ENCODE assay signal across 10 mouse cellular contexts in the genomic region with DNA sequence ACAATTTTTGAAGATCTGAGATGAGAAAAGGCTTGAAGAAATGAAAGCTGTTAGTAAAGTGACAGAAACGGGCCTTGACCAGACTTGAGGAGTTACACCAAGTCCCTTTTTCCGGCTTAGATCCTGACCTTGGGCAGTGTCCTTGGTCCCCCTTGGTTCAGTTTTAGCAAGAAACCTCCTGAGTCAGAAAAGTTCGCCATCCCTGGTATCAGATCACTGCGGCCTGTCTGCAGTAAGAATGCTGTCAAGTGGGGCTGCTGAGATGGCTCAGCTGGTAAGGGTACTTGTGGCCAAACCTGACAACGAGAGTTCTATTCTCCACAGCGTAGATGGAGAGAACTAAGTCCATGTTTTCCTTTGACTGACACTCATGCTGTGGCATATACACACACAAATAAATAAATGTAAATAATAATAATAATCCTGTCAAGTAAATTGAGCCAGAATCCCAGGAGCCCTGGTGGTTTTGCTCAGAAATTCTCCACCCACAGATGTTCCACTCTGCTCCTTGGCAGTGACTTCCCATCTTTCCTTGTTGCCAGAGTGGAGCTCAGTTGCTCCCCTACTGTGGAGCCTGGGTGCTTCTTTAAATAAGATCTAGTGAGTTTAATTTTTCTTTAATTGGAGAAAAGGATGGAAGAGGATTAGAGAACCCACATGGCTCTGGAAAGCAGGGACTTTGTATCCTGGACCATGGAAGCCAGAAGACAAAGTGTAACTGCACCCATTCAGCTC. TPM values are rescaled to one million over a fixed set of nuclear protein-coding genes. Genes with fewer than 3 reads are reported as not detected.
DNase-seq lines count a peak whose midpoint lies in the region; ATAC-seq and TF ChIP-seq lines count a peak whose summit lies in the region.
"Had no signal": no experiment of that assay in that cellular context is flagged by ENCODE, and none has a peak within 500 bp of the region (broad histone marks: within the 10 kb centered on the region; RNA-seq: fewer than 3 reads in every experiment).

No protein-coding gene starts in this region.

- peaks cover 22% of the 10 kb centered on the region for H3K4me1 ChIP-seq in neural tube, embryonic 11.5 days (ENCODE audit: control insufficient read depth, insufficient read depth, low read length)
- H3K4me1 ChIP-seq in liver, embryonic 12.5 days = peaks cover 37% of the 10 kb centered on the region
- peaks cover 24% of the 10 kb centered on the region for H3K4me1 ChIP-seq in stomach, embryonic 16.5 days (ENCODE audit: control insufficient read depth, insufficient read depth, low read length)
- H3K4me1 ChIP-seq in kidney, adult 2 months (ENCODE audit: control insufficient read depth, insufficient read depth, low read length) = 0 out of 2 replicates have a peak, but pooled peaks cover 7% of the 10 kb centered on the region

- no peak for TF ChIP-seq POLR2A in kidney, adult 2 months (IDR thresholded peaks at IDR 0.05; ENCODE audit: low read depth, low read length)

- no peak for TF ChIP-seq CTCF in kidney, adult 2 months (conservative IDR thresholded peaks at IDR 0.05; ENCODE audit: insufficient read depth, insufficient read length, low read depth, low read length)

- no peaks in the 10 kb centered on the region for H3K36me3 ChIP-seq in neural tube, embryonic 11.5 days (ENCODE audit: control insufficient read depth, insufficient read depth, low read length)
- H3K36me3 ChIP-seq in liver, embryonic 12.5 days = no peaks in the 10 kb centered on the region
- H3K36me3 ChIP-seq in stomach, embryonic 16.5 days (ENCODE audit: control insufficient read depth, insufficient read depth, low read length) = no peaks in the 10 kb centered on the region
- no peaks in the 10 kb centered on the region for H3K36me3 ChIP-seq in kidney, adult 2 months (ENCODE audit: control insufficient read depth, insufficient read depth, low read length)

- 77% methylated on average over 6 of the region's 6 CpGs for WGBS in neural tube, embryonic 11.5 days
- WGBS in liver, embryonic 12.5 days (ENCODE audit: insufficient replicate concordance) = 66% methylated on average over 6 of the region's 6 CpGs
- WGBS in stomach, embryonic 16.5 days = 66% methylated on average over 6 of the region's 6 CpGs
- WGBS in kidney, adult 2 months = 79% methylated on average over 6 of the region's 6 CpGs

- H3K9ac ChIP-seq in neural tube, embryonic 11.5 days (ENCODE audit: low read length) = peak overlapping the region; percentile 86; the same call in 1 of the 2 replicates
- no peak overlapping the region for H3K9ac ChIP-seq in liver, embryonic 12.5 days
- H3K9ac ChIP-seq in stomach, embryonic 16.5 days (ENCODE audit: low read length) = no peak overlapping the region; the same call in 1 of the 2 replicates

- H3K4me3 ChIP-seq in neural tube, embryonic 11.5 days (ENCODE audit: low read depth, low read length) = peak overlapping the region; percentile 81; the same call in 1 of the 2 replicates
- H3K4me3 ChIP-seq in liver, embryonic 12.5 days = no peak overlapping the region; the same call in 1 of the 2 replicates
- H3K4me3 ChIP-seq in stomach, embryonic 16.5 days (replicated peaks; ENCODE audit: low read length) = no peak overlapping the region
- H3K4me3 ChIP-seq in kidney, adult 2 months (ENCODE audit: insufficient read depth, low read depth, low read length) = no peak overlapping the region

- DNase-seq in adrenal gland, adult (ENCODE audit: inconsistent age in 2 of 2, low spot score in 1 of 2) = peak; percentile 61 to 77
- DNase-seq in adrenal gland, postnatal 10 days = no peak
- no peak for DNase-seq in neural tube, embryonic 11.5 days (ENCODE audit: low spot score)
- no peak for DNase-seq in neural tube, embryonic 10.5 days (ENCODE audit: extremely low spot score, low spot score)
- no peak for DNase-seq in kidney, adult 2 months

- no peak overlapping the region for H3K27ac ChIP-seq in neural tube, embryonic 11.5 days (ENCODE audit: low read depth, low read length)
- no peak overlapping the region for H3K27ac ChIP-seq in liver, embryonic 12.5 days
- no peak overlapping the region for H3K27ac ChIP-seq in stomach, embryonic 16.5 days (ENCODE audit: low read length)
- H3K27ac ChIP-seq in kidney, adult 2 months (ENCODE audit: insufficient read depth, low read depth, low read length) = no peak overlapping the region

- H3K4me2 ChIP-seq in neural tube, embryonic 11.5 days (ENCODE audit: low read depth) = peak overlapping the region; percentile 91
- peak overlapping the region; percentile 100 for H3K4me2 ChIP-seq in liver, embryonic 12.5 days
- H3K4me2 ChIP-seq in stomach, embryonic 16.5 days (ENCODE audit: low read depth, low read length) = peak overlapping the region; percentile 97

- no peaks in the 10 kb centered on the region for H3K27me3 ChIP-seq in neural tube, embryonic 11.5 days (ENCODE audit: control insufficient read depth, insufficient read depth, low read length)
- peaks cover 25% of the 10 kb centered on the region for H3K27me3 ChIP-seq in liver, embryonic 12.5 days (replicated peaks)
- H3K27me3 ChIP-seq in stomach, embryonic 16.5 days (ENCODE audit: control insufficient read depth, insufficient read depth, low read length) = no peaks in the 10 kb centered on the region
- no peaks in the 10 kb centered on the region for H3K27me3 ChIP-seq in kidney, adult 2 months (replicated peaks; ENCODE audit: control insufficient read depth, insufficient read depth, low read length)

- H3K9me3 ChIP-seq in neural tube, embryonic 11.5 days (ENCODE audit: control insufficient read depth, low read length) = no peaks in the 10 kb centered on the region
- H3K9me3 ChIP-seq in liver, embryonic 12.5 days (replicated peaks) = no peaks in the 10 kb centered on the region
- no peaks in the 10 kb centered on the region for H3K9me3 ChIP-seq in stomach, embryonic 16.5 days (replicated peaks; ENCODE audit: control insufficient read depth, low read length)
- H3K9me3 ChIP-seq: megakaryocyte, embryonic 14.5 days had no signal

- ATAC-seq in neural tube, embryonic 11.5 days (ENCODE audit: insufficient read depth, low FRiP score, low TSS enrichment) = no peak
- no peak for ATAC-seq in liver, embryonic 12.5 days
- no peak for ATAC-seq in stomach, embryonic 16.5 days (ENCODE audit: insufficient read depth, low FRiP score)
- no peak for ATAC-seq in erythroblast, adult 5-6 weeks (replicated peaks; ENCODE audit: low FRiP score, poor library complexity, severe bottlenecking)

RNA-seq across cellular contexts. Expression of a gene that starts 1.3 kb away (rescaled TPM):
- total RNA-seq in adrenal gland, postnatal 10 days (2021) = 10 to 100 TPM; 98.3 to 99.2 TPM
- polyA plus RNA-seq in neural tube, embryonic 11.5 days (2014; fragmentation: Nextera tagmentation; extraction: Ambion mirVana) = 20.3 and 26.1 TPM in 2 replicates
- 3.7 and 4.3 TPM in 2 replicates for polyA plus RNA-seq in liver, embryonic 12.5 days (2016; fragmentation: Nextera tagmentation; extraction: Ambion mirVana)
- 21.9 and 22.6 TPM in 2 replicates for polyA plus RNA-seq in stomach, embryonic 16.5 days (2015; fragmentation: Nextera tagmentation; extraction: Ambion mirVana)
- 1.2 and 3.3 TPM in 2 replicates for total RNA-seq in erythroblast, adult 5-6 weeks (2015; ENCODE audit: low replicate concordance)
- 5.3 TPM in 2 replicates for total RNA-seq in erythroblast, adult 5-6 weeks (2017; ENCODE audit: low replicate concordance)
- polyA plus RNA-seq in kidney, adult 2 months (2012; rRNA removed) = 27.6 and 29.0 TPM in 2 replicates

RNA-seq across cellular contexts. Expression of a gene that starts 37.4 kb away (rescaled TPM):
- total RNA-seq in adrenal gland, postnatal 10 days (2021) = 1 to 10 TPM; 6.4 to 9.2 TPM
- 44.8 and 46.0 TPM in 2 replicates for polyA plus RNA-seq in neural tube, embryonic 11.5 days (2014; fragmentation: Nextera tagmentation; extraction: Ambion mirVana)
- 9.2 and 11.7 TPM in 2 replicates for polyA plus RNA-seq in liver, embryonic 12.5 days (2016; fragmentation: Nextera tagmentation; extraction: Ambion mirVana)
- polyA plus RNA-seq in stomach, embryonic 16.5 days (2015; fragmentation: Nextera tagmentation; extraction: Ambion mirVana) = 19.8 and 22.9 TPM in 2 replicates
- total RNA-seq in erythroblast, adult 5-6 weeks (2015; ENCODE audit: low replicate concordance) = 0.84 and 2.1 TPM in 2 replicates
- 2.0 and 2.2 TPM in 2 replicates for total RNA-seq in erythroblast, adult 5-6 weeks (2017; ENCODE audit: low replicate concordance)
- 0.49 and 0.74 TPM in 2 replicates for polyA plus RNA-seq in kidney, adult 2 months (2012; rRNA removed)

RNA-seq across cellular contexts. Expression of a gene that starts 37.5 kb away (rescaled TPM):
- 1 to 10 TPM; 4.6 to 5.1 TPM for total RNA-seq in adrenal gland, postnatal 10 days (2021)
- 11.6 and 11.7 TPM in 2 replicates for polyA plus RNA-seq in neural tube, embryonic 11.5 days (2014; fragmentation: Nextera tagmentation; extraction: Ambion mirVana)
- polyA plus RNA-seq in liver, embryonic 12.5 days (2016; fragmentation: Nextera tagmentation; extraction: Ambion mirVana) = 11.5 and 12.3 TPM in 2 replicates
- polyA plus RNA-seq in stomach, embryonic 16.5 days (2015; fragmentation: Nextera tagmentation; extraction: Ambion mirVana) = 8.4 and 9.6 TPM in 2 replicates
- 4.4 and 4.6 TPM in 2 replicates for total RNA-seq in erythroblast, adult 5-6 weeks (2015; ENCODE audit: low replicate concordance)
- 5.5 and 10.3 TPM in 2 replicates for total RNA-seq in erythroblast, adult 5-6 weeks (2017; ENCODE audit: low replicate concordance)
- polyA plus RNA-seq in kidney, adult 2 months (2012; rRNA removed) = 2.2 and 2.9 TPM in 2 replicates

RNA-seq across cellular contexts. Expression of a gene that starts 51.5 kb away (rescaled TPM):
- total RNA-seq in adrenal gland, postnatal 10 days (2021) = not detected
- polyA plus RNA-seq in neural tube, embryonic 11.5 days (2014; fragmentation: Nextera tagmentation; extraction: Ambion mirVana) = not detected in 2 replicates
- polyA plus RNA-seq in liver, embryonic 12.5 days (2016; fragmentation: Nextera tagmentation; extraction: Ambion mirVana) = 0.48 TPM in 1 of 2 replicates, not detected in the other
- not detected in 2 replicates for polyA plus RNA-seq in stomach, embryonic 16.5 days (2015; fragmentation: Nextera tagmentation; extraction: Ambion mirVana)
- not detected in 2 replicates for total RNA-seq in erythroblast, adult 5-6 weeks (2015; ENCODE audit: low replicate concordance)
- not detected in 2 replicates for total RNA-seq in erythroblast, adult 5-6 weeks (2017; ENCODE audit: low replicate concordance)
- polyA plus RNA-seq in kidney, adult 2 months (2012; rRNA removed) = not detected in 2 replicates
- polyA plus RNA-seq: gonadal fat pad, adult 2 months had no signal

RNA-seq across cellular contexts. Expression of a gene that starts 51.5 kb away (rescaled TPM):
- 10 to 100 TPM; 12.7 to 12.9 TPM for total RNA-seq in adrenal gland, postnatal 10 days (2021)
- 37.8 and 41.2 TPM in 2 replicates for polyA plus RNA-seq in neural tube, embryonic 11.5 days (2014; fragmentation: Nextera tagmentation; extraction: Ambion mirVana)
- 20.6 and 23.2 TPM in 2 replicates for polyA plus RNA-seq in liver, embryonic 12.5 days (2016; fragmentation: Nextera tagmentation; extraction: Ambion mirVana)
- polyA plus RNA-seq in stomach, embryonic 16.5 days (2015; fragmentation: Nextera tagmentation; extraction: Ambion mirVana) = 22.3 and 25.1 TPM in 2 replicates
- total RNA-seq in erythroblast, adult 5-6 weeks (2015; ENCODE audit: low replicate concordance) = 5.0 and 9.6 TPM in 2 replicates
- total RNA-seq in erythroblast, adult 5-6 weeks (2017; ENCODE audit: low replicate concordance) = 2.5 and 13.1 TPM in 2 replicates
- 9.3 and 10.4 TPM in 2 replicates for polyA plus RNA-seq in kidney, adult 2 months (2012; rRNA removed)

Comparison
In these comparisons a context has a peak if more than half of its experiments do, and no peak if none do; other contexts are left out.
1. DNase-seq: peak in adrenal gland, adult (2 of 2); none in adrenal gland, postnatal 10 days (single experiment), neural tube, embryonic 11.5 days (single experiment), neural tube, embryonic 10.5 days (single experiment) and kidney, adult 2 months (single experiment).
2. Peak in every context shown above with its lines, with median percentiles within 50 percentile points of each other: H3K4me2 ChIP-seq.